Mouse (Mus musculus) urinary bladder, postnatal 36 days (tissue): ENCODE measurements around the gene Mthfr.

Experiments used
- DNase-seq, 2 experiments: peaks; one replicate each; pipeline ENCODE4 v3.0.0; 2022; ENCODE audit warnings: low spot score in 2 of 2, mixed read lengths in 1 of 2

Gene Mthfr

DNA sequence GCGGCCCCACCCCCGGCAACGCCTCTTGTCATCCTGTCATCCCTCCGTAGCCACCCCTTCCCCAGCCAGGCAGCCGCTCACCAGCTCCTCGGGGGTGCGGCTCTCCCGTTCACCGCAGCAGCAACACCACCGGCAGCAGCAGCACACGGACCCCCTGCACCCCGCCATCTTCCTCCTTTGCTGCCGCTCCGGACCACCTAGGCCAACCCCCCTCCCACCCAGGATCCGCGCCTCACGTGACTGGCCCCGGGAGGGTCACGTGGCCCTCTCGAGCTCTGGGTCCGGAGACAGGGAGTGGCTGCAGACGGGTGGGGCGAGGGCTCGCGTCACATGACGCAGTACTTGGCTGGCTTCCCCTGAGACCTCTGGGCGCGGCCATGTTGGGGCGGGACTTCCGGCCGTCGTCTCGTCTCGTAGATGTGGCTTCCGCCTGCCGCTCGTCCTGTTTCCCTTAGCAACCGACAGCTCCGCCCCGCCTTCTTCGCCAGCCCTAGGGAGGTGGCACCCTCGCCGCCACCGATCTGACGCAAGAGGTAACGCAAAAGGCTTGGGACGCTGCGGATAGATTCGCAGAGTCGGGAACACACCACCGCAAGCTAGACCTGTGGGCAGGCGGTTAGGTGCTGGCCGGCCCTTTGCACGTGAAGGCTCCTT, at the start of gene Mthfr, which contains the start of gene Clcn6:
Mthfr (plus strand) TSS at position 478 of the 654 bp plus-strand sequence.
Clcn6 (minus strand) TSS at position 222 of the 654 bp plus-strand sequence.
- peak; percentile 99 to 100 for DNase-seq

DNA sequence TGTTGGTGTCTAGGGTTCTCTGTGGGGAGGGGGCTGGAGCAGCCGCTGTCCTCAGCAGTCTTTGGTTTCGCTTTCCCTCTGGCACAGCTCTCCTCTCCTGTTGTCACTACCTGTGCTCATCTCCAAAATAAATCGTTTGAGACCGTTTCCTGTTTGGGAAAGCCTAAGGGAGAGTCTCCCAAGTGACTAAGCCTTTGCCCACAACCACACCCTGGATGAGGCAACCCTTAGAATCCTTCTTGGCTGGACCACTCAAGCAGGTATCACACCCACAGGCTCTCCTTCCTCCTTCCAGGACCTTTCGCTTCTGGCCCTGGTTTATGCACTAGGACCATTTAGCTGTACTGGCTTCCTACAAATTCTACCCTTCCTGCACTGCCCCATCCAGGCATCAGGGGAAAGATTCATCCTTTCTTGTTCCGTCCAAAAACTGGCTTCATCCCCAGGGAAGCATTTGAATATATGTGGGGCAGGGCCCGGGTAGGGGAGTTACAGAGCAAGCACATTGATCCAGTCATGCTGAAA, 45.2 kb upstream of the Mthfr start:
- DNase-seq: no peak

DNA sequence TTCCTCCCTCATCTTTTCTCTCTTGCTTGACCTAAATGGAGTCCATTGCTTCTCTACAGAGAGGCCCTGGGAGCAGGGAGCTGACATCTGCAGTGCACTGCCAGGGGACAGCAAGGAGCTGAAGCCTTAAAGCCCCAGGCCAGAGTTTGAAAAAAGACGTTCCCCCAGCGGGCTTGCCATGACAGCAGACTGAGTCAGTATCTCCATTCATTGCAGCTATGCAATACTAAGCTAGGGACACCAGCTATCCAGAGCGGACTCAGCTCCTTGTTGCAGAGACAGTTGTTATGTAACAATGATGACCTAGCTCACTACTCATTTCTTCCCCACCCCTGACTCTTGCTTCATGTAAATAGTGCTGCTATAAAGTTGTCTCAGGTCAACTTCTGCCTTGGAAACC, 43.6 kb upstream of the Mthfr start:
- no peak for DNase-seq

DNA sequence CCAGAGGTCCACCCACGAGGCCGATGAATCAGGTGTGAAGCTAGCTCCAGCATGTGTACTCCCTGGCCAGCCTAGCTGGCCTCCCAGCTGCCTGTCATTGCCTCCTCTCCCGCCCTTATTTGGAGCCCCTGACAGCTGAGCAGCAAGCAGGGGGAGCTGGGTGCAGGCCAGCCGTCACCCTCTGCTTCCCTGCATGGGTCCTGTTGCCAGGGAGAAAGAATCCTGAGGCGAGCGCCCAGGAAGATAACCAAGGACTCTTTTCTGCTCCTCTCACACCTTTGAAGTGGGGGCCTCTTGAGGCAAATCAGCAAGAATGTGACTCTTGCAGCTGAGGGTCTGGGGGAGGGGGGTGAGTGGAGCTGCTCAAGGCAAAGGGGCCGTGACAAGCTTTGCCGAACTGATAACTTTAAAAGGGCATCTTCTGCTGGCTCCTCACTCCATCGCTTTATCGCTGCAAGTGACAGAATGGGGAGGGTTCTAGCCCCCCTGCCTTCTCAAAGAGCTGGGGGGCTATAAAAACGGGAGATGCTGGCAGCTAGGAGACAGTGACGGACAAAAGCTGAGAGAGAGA, 38.6 kb upstream of the Mthfr start, which contains the start of gene Nppa:
Nppa (plus strand) TSS at position 521 of the 571 bp plus-strand sequence.
- DNase-seq: no peak

DNA sequence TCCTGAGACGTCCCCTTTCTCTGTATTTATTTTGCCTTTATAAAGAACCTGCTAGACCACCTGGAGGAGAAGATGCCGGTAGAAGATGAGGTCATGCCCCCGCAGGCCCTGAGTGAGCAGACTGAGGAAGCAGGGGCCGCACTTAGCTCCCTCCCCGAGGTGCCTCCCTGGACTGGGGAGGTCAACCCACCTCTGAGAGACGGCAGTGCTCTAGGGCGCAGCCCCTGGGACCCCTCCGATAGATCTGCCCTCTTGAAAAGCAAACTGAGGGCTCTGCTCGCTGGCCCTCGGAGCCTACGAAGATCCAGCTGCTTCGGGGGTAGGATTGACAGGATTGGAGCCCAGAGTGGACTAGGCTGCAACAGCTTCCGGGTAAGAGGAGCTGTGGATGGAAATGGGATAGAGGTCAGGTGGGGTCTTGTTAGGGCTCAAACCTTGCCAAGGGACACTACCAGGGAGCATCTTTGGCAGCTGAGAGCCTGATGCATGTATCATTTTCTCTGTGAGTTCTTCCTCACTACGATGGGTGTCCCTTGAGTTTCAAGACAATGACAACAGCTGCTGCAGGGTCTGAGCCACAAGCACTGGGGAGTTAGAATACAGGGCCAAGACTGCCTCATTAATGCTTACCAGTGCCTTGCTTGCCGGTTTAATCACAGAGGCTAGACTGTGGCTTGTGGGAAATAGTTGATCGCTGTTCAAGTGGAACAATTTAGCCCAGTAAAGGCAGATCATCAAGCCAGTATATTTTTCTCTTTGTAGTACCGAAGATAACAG, 37.7 kb upstream of the Mthfr start:
- no peak for DNase-seq

DNA sequence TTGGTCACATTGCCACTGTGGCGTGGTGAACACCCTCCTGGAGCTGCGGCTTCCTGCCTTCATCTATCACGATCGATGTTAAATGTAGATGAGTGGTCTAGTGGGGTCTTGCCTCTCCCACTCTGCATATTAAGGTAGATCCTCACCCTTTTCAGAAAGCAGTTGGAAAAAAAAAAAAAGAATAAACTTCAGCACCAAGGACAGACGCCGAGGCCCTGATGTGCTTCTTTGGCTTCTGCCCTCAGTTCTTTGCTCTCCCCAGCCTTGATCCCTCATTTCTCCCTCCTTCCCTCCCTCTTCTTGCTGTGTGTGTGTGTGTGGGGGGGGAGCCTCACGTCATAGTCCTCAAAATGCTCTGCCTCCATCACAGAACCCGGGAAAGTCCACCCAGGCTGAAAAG, 37.0 kb upstream of the Mthfr start:
- DNase-seq: no peak

DNA sequence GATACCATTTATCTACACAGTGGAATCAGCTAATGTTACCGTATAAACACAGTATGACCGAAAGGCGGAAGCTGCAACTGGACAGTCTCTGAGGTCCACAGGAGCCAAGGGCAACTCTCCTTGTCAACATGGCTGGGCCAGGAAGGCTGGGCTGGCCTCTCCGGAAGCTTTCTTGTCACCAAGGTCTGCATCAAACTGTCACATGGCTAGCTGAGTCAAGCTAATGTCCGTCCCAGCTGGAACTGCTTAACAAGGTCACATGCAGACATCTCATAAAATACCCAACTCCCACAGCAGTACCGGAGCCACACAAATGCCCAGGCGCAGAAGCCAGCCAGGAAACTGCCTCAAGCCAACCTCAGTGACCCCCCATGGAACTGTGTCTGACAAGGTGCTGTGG, 34.5 kb upstream of the Mthfr start:
- DNase-seq: no peak

DNA sequence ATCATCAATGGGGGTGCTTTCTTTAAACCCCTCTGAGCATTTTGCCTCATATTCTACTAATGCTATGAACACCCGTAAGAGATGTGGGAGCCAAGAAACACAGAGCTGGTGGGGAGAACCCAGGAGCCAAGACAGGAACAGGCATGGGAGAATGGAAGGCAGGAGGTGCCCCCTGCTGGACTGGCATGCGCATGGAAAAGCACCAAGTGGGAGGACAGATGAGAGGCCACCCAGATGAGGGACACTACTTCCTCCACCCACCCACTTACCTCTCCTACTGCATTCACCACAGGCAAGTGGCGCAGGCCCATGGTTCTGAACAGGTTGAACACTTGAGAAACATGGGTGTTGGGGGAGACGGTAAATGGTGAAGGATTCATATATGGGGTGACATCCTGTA, 30.5 kb upstream of the Mthfr start:
- peak; percentile 32 for DNase-seq

DNA sequence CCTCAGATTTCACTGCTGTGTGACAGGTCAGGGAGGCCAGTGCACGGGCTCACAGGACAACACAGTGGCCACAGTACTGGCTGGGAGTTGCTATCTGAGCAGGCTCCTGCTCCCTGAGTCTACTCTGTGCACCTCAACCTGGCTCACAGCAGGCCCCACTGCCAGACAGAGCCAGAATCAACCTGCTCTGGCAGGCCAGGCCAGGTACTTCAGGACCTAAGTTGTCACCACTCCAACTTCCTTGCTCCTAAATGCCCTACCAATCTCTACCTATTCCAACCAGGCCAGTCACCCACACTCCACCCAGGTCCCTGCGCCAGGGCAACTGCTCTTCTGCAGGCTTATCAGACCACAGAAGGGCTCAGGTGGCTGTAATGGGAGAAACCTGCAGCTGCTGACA, 29.2 kb upstream of the Mthfr start:
- DNase-seq: no peak

DNA sequence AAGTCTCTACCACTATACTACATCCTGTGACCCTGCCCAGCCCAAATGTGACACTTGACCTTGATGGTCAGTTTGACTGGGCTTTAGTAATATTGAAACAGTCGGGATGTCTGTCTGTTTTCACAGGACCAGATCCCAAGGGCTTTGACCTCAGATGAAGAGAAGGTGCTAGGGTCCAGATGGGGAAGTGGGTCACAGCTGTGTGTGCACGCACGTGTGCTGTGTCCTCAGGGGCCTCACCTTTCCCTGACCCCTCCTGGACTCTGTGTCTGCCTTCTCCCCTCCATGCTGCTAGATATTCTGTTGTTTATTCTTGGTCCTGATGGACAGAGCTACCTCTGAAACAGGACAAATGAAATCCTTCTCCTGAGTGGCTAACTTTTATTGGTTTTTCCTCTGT, 27.5 kb upstream of the Mthfr start:
- no peak for DNase-seq

DNA sequence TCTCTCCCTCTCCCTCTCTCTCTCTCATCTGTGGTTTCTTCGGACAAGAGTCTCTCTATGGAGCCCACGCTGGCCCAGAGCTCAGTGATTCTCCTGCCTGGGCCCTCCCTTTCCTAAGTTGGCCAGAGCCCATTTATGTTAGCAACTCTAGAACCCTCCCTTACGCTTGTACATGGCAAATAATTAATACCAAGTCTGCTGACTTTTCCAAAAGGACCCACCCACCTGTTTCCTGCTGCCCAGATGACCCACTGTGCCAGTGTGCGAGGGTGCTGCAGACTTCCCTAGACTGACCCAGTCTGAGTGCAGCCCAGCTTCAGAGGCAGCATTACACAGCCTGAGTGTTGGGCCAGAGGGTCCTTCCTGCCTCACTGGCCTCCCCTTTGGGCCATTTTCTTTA, 26.7 kb upstream of the Mthfr start:
- no peak for DNase-seq

DNA sequence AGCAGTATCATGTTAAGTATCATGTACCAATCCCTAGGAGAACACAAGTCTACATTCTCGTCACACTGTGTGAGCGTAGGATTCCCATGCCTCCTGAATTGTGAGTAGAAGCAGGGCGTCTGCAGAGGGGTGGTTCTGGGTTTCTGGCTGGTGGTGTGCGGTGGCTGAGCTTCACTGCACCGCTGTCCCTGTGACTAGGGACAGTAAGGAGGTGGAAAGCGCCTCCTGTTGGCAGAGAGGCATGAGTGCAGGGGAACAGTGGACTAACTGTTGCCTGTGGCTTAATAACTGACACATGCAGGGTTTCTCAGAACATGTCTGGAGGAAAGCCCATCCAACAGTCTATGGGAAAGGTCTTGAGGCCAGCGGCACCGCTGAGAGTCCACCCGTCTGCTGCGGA, 23.5 kb upstream of the Mthfr start:
- no peak for DNase-seq

DNA sequence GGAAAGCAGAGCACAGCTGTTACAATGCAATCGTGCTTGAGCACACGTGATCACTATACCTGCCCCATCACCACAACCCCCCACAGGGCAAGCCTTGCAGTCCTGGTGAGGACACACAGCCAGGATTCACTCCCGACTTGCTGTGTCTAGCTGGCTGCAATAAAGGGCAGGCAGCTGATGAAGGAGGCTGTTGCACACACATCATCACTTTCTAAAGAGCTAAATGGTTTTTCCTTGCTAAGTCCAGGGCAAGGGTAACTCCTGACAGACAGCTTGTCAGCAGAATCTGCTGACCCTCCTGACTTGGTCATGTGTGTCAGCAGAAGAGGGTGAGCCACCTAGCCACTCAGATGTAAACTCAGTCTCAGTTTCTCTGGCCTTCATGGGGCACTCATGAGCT, 21.9 kb upstream of the Mthfr start:
- DNase-seq: no peak

DNA sequence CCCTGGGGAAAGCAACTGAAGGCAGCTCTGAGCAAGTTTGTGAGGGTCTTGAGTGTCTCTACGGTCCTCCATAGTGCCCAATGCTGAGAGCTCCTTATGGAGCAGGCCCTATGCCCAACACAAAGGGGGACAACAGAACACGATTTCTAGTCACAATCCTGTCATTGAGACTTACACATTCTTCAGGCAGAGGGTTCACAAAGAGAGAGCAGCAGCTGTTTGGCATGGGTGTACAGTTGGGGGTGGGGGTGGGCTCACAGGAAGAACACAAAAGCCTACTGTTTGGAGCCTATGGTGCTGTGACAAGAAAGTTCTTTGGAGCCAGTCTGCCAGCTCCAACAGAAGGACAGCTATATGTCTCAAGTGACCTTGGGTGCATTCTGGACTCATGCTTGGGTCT, 20.5 kb upstream of the Mthfr start:
- DNase-seq: no peak

DNA sequence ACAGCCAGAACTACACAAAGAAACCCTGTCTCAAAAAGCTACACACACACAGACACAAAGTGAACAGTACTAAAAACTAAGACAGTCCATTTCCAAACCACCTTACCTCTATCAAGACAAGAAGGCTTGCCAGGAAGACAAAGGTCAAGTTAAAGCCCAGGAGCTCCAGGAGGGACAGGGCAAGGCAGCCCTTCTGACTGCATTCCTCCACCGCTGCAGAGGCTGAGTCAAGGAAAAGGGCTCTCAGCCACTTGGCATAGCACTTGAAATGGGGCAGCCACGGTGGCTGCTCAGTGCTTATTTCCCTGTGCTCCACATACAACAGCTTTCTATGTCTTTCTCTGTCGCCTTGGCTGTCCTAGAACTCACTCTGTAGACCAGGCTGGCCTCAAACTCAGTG, 14.9 kb upstream of the Mthfr start:
- DNase-seq: no peak

DNA sequence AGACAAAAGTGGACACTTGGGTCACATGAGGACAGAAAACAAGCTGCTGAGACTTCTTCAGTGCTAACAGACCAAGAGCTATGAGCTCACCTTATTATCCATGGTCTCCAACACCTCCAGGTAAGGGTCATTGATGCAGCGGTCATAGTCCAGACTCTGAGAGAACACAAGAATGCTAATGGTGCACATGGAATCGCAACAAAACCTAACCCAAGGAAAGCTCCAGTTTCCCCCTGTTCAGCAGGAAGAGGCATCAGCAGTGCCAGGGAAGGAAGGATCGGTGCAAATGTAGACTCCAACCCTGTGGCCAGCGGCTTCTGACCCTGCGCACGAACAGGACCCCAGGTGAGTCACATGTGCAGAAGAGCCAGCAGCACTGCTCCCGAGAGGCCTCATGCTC, 9.6 kb upstream of the Mthfr start:
- no peak for DNase-seq

DNA sequence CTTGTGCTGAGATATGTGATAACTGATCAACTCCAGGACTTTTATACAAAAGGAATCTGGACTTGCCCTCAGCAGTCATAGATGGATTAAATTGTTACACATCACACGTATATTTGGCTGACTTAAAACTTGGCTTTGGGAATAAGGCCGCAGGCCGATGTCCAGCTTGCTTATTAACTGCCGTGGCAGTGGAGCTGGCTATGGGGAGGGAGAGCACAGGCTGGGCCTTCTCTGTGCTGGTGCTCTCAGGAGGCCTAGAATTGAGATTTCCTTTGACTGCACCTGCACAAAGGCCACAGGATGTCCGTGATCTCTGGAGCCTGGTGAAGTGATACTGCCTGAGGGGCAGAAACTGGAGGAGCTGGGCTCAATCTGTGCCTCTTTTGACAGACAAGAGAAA, 8.4 kb upstream of the Mthfr start:
- no peak for DNase-seq

DNA sequence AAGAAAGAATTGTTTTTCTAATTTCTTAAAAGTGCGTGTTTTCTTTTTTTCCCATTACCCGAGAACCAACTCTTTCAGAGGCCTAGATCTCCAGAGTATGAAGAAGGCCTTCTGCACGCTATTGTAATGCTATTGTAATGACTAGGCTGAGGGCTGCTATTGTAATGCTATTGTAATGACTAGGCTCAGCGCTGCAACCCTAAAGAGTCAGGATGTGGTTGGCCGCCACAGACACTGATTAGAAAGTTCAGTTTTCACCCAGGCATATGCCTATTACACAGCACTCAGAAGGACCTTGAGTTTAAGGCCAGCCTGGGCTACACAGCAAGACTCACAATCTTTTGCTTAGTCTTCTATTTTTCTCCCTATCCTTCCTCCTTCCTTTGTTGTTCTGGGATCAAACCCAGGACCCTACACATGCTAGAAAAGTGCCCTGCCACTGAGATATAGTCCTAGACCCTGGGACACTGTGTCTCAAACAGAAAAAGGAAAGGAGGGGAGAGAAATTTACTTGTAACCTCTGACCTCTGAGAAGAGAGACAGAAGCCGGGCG, 4.9 kb upstream of the Mthfr start:
- no peak for DNase-seq

DNA sequence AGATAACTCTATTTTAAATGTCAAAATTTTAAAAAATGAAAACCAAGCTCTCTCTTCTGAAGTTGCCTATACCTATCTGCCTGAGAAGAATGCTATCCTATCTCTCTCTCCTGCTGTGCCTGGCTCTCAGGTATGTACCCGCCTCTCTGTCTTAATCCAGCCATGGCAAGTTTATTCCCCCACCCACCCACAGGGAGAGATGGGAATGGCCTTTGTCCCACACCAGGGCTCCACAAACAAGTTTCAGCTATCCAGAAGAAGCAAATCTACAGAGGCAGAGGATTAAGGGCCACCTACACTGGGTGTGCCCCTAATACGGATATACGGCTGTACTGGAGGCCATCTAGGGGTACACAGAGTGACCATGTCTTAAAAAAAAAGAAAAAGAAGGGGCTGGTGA, 3.4 kb upstream of the Mthfr start:
- DNase-seq: no peak

DNA sequence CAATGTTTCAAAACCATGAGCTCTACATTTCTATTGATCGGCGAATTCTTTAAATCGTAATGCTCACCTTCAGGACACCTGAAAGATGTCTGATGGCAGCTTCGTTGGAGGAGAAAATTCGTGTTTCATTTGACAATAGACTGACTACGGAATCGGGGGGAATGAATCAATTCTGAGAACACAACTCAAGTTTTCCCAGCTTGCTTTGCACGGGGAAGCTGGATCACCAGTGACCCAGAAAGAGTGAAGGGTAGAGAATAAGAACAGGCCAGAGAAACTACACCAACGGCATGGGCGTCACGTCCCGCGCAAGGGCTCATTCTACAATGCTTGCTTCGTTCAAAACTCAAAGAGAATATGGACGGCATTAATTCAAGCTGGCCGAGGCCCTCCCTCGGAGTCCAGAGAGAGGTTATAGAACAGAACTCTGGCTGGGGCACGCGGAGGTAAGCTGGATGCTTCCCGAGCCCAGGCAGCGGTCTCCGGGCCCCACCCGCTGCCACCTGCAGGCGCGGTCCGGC, 738 bp upstream of the Mthfr start:
- DNase-seq: no peak

DNA sequence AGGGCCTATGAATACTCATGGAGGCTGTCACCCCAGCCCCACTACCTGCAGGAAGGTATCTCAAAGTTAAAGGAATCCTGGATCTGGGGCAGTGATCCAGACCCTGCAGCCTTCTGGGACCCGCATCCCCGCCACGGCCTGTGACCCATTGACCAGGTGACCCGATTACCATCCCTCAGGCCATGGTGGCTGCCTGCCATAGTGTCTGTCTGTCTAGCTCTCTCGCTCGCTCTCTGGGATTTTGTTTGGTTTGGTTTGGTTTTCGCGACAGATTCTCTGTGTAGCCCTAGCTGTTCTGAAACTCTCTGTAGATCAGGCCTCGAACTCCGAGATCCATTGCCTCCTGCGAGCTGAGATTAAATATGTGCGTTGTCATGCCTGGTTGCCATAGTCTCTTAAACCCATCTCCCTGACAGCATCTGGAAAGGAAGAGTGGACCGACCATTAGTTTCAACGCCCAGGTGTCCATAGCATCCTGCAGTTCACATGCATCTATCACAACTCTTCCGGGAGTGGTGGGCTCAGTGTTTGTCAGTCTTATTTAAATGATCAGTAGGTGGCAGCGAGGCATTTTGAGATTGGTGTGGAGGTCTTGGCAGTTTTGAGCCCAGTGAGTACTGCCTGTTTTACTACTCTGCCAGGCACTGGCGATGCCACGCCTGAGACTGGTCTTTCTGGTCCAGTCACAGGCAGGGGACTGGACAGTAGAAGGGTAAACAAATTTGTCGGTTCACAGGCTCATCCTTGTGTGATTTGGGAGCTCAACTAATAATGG, 564 bp downstream of the Mthfr start:
- DNase-seq: peak; percentile 20 to 22
